Mouse (Mus musculus) adrenal gland, postnatal 14 days (tissue): ENCODE results near the gene Stat3. TPM values are rescaled to one million over a fixed set of nuclear protein-coding genes. Genes with fewer than 3 reads are reported as not detected.

Source experiments
- DNase-seq: peaks from one replicate; pipeline ENCODE4 v3.0.0; 2021; ENCODE audit warnings: mixed read lengths
- total RNA-seq: library from RNA; stranded (reverse); gene quantifications from 2 replicates; pipeline ENCODE4 v1.2.3, GENCODE M21; 2021

The Stat3 gene
- total RNA-seq, 1 experiment from 2014 or later, result 82.4 TPM

- DNase-seq, result no peak
These were observed 48.9 kb downstream of the Stat3 start for GRCm38 (mm10) chr11:100890481-100890880.

- no peak for DNase-seq
These were observed 51.0 kb downstream of the Stat3 start for GRCm38 (mm10) chr11:100888348-100888820.

- DNase-seq, result peak; percentile 58
These were observed 51.6 kb downstream of the Stat3 start for GRCm38 (mm10) chr11:100887764-100888163.

- peak; percentile 30 for DNase-seq
These were observed 52.1 kb downstream of the Stat3 start for GRCm38 (mm10) chr11:100887236-100887635.

GRCm38 (mm10) chr11:100886188-100886740, 53.1 kb downstream of the Stat3 start:
- DNase-seq, result no peak

GRCm38 (mm10) chr11:100885472-100885871, 53.9 kb downstream of the Stat3 start:
- DNase-seq, result peak; percentile 26

GRCm38 (mm10) chr11:100883640-100884039, 55.7 kb downstream of the Stat3 start:
- no peak for DNase-seq

GRCm38 (mm10) chr11:100879321-100880078, 59.8 kb downstream of the Stat3 start:
- no peak for DNase-seq

GRCm38 (mm10) chr11:100875761-100876160, 63.6 kb downstream of the Stat3 start:
- no peak for DNase-seq

GRCm38 (mm10) chr11:100870968-100871350, 68.4 kb downstream of the Stat3 start:
- no peak for DNase-seq

- peak; percentile 64 for DNase-seq
These were observed 68.9 kb downstream of the Stat3 start for GRCm38 (mm10) chr11:100870256-100870967.

- no peak for DNase-seq
These were observed 73.7 kb downstream of the Stat3 start for GRCm38 (mm10) chr11:100865618-100866017.

GRCm38 (mm10) chr11:100863141-100863540, 76.2 kb downstream of the Stat3 start:
- DNase-seq, result no peak

GRCm38 (mm10) chr11:100861836-100862235, 77.5 kb downstream of the Stat3 start:
- peak; percentile 35 for DNase-seq

GRCm38 (mm10) chr11:100861335-100861734, 78.0 kb downstream of the Stat3 start:
- no peak for DNase-seq

GRCm38 (mm10) chr11:100860198-100861048, 78.9 kb downstream of the Stat3 start:
- peak; percentile 94 for DNase-seq

- no peak for DNase-seq
These were observed 79.7 kb downstream of the Stat3 start for GRCm38 (mm10) chr11:100859579-100860075.

- DNase-seq, result peak; percentile 95
These were observed 80.3 kb downstream of the Stat3 start, which contains the start of gene Stat5a for GRCm38 (mm10) chr11:100858935-100859578. Stat5a (plus strand) TSS chr11:100859351.

GRCm38 (mm10) chr11:100857960-100858359, 81.4 kb downstream of the Stat3 start:
- DNase-seq, result no peak

- DNase-seq, result no peak
These were observed 84.2 kb downstream of the Stat3 start for GRCm38 (mm10) chr11:100855178-100855577.

- DNase-seq, result no peak
These were observed 85.1 kb downstream of the Stat3 start for GRCm38 (mm10) chr11:100854268-100854667.
